Comparison of ENCODE assay signal across 8 mouse cellular contexts in genomic region chr2:93180077-93180844, GRCm38 (mm10). TPM values are rescaled to one million over a fixed set of nuclear protein-coding genes. Genes with fewer than 3 reads are reported as not detected.
A peak's percentile ranks its signal among the peaks of the same experiment; 100 is the strongest.
DNase-seq lines count a peak whose midpoint lies in the region; ATAC-seq lines count a peak whose summit lies in the region.

No protein-coding gene starts in this region.

- H3K27ac ChIP-seq in lung, embryonic 15.5 days: no peak overlapping the region
- H3K27ac ChIP-seq in midbrain, embryonic 10.5 days (replicated peaks): peak overlapping the region; percentile 91
- no peak overlapping the region for H3K27ac ChIP-seq in stomach, embryonic 15.5 days

- ATAC-seq in lung, embryonic 15.5 days (ENCODE audit: borderline replicate concordance, extremely low read depth, low FRiP score, low TSS enrichment): no peak
- peak; percentile 31; the same call in 1 of the 2 replicates for ATAC-seq in granulocyte monocyte progenitor cell, adult 5-6 weeks (replicated peaks; ENCODE audit: poor library complexity, severe bottlenecking)
- ATAC-seq in stomach, embryonic 15.5 days (ENCODE audit: insufficient read depth, low FRiP score, low read depth): no peak

- no peak for DNase-seq in lung, postnatal 36 days
- DNase-seq in cerebellum, adult 18-20 months: peak; percentile 69 to 78
- DNase-seq in kidney, postnatal 25 days: peak; percentile 41 to 66
- DNase-seq in midbrain, embryonic 10.5 days (ENCODE audit: low spot score): peak; percentile 56
- no peak for DNase-seq in gastrocnemius, postnatal 25 days

- H3K27me3 ChIP-seq in lung, embryonic 15.5 days: peaks cover 40% of the 10 kb centered on the region
- peaks cover 88% of the 10 kb centered on the region for H3K27me3 ChIP-seq in midbrain, embryonic 10.5 days (ENCODE audit: low read depth, poor library complexity, severe bottlenecking)
- peaks cover 20% of the 10 kb centered on the region for H3K27me3 ChIP-seq in stomach, embryonic 15.5 days (replicated peaks)

- H3K4me2 ChIP-seq in lung, embryonic 15.5 days: peak overlapping the region; percentile 60
- peak overlapping the region; percentile 66 for H3K4me2 ChIP-seq in stomach, embryonic 15.5 days

- H3K4me1 ChIP-seq in lung, embryonic 15.5 days: peaks cover 34% of the 10 kb centered on the region
- peaks cover 76% of the 10 kb centered on the region for H3K4me1 ChIP-seq in midbrain, embryonic 10.5 days
- H3K4me1 ChIP-seq in stomach, embryonic 15.5 days: peaks cover 36% of the 10 kb centered on the region

- H3K36me3 ChIP-seq in lung, embryonic 15.5 days: no peaks in the 10 kb centered on the region
- no peaks in the 10 kb centered on the region for H3K36me3 ChIP-seq in midbrain, embryonic 10.5 days
- no peaks in the 10 kb centered on the region for H3K36me3 ChIP-seq in stomach, embryonic 15.5 days

- H3K9ac ChIP-seq in lung, embryonic 15.5 days: peak overlapping the region; percentile 21
- H3K9ac ChIP-seq in stomach, embryonic 15.5 days: no peak overlapping the region

- peak overlapping the region; percentile 28 for H3K4me3 ChIP-seq in lung, embryonic 15.5 days
- H3K4me3 ChIP-seq in midbrain, embryonic 10.5 days: peak overlapping the region; percentile 54
- peak overlapping the region; percentile 25 for H3K4me3 ChIP-seq in stomach, embryonic 15.5 days (replicated peaks)

- no peaks in the 10 kb centered on the region for H3K9me3 ChIP-seq in lung, embryonic 15.5 days
- no peaks in the 10 kb centered on the region for H3K9me3 ChIP-seq in midbrain, embryonic 10.5 days (replicated peaks)
- no peaks in the 10 kb centered on the region for H3K9me3 ChIP-seq in stomach, embryonic 15.5 days

- 5% methylated on average over 39 of the region's 41 CpGs for WGBS in lung, embryonic 15.5 days
- WGBS in midbrain, embryonic 10.5 days: under 1% methylated on average over 41 of the region's 41 CpGs
- WGBS in stomach, embryonic 15.5 days: 5% methylated on average over 39 of the region's 41 CpGs

RNA-seq across cellular contexts. Expression of gene Trp53i11, which starts 7.1 kb away (rescaled TPM):
- polyA plus RNA-seq in lung, embryonic 15.5 days (2015; fragmentation: Nextera tagmentation; extraction: Ambion mirVana): 24.9 and 29.7 TPM in 2 replicates
- total RNA-seq in granulocyte monocyte progenitor cell, adult 5-6 weeks (2014; fragmentation: Nextera tagmentation): 3.6 and 4.5 TPM in 2 replicates
- 0.39 and 0.82 TPM in 2 replicates for total RNA-seq in granulocyte monocyte progenitor cell, adult 5-6 weeks (2017)
- 171 and 214 TPM in 2 replicates for polyA plus RNA-seq in midbrain, embryonic 10.5 days (2016; fragmentation: Nextera tagmentation; extraction: Ambion mirVana)
- polyA plus RNA-seq in stomach, embryonic 15.5 days (2015; fragmentation: Nextera tagmentation; extraction: Ambion mirVana): 29.3 and 37.7 TPM in 2 replicates
- 1 to 10 TPM; 3.5 to 7.0 TPM for total RNA-seq in gastrocnemius, postnatal 25 days (2021)

Comparison
In these comparisons a context has a peak if more than half of its experiments do, and no peak if none do; other contexts are left out.
1. DNase-seq: peak in cerebellum, adult 18-20 months (2 of 2), kidney, postnatal 25 days (2 of 2) and midbrain, embryonic 10.5 days (single experiment); none in lung, postnatal 36 days (single experiment) and gastrocnemius, postnatal 25 days (single experiment).
2. Peak in every context shown above with its lines, with median percentiles within 50 percentile points of each other: H3K4me3 ChIP-seq.